Comparison of ENCODE assay signal across 21 mouse cellular contexts in the genomic region with DNA sequence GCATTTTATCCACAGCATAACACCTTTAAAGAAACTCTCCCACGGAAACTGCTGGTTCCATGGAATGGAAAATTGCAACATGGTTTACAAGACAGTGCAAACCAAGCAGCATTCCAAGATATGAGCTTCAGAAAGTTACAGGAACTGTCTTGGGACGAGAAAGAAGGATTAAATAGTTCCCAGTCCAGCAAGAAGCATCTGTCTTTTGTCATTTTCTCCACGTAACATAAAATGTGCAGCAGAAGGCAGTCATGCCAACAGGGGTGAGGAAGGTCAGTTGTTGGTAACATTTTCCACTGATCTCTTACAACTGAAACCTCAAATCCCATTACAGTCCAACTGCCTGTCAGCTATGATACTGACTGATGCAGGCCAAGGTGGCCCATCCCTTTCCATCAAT. TPM values are rescaled to one million over a fixed set of nuclear protein-coding genes. Genes with fewer than 3 reads are reported as not detected.
DNase-seq lines count a peak whose midpoint lies in the region; ATAC-seq lines count a peak whose summit lies in the region.
"Had no signal": no experiment of that assay in that cellular context is flagged by ENCODE, and none has a peak within 500 bp of the region (broad histone marks: within the 10 kb centered on the region; RNA-seq: fewer than 3 reads in every experiment).

No protein-coding gene starts in this region.

- no peaks in the 10 kb centered on the region for H3K36me3 ChIP-seq in heart, embryonic 12.5 days
- H3K36me3 ChIP-seq: embryonic facial prominence, embryonic 15.5 days; liver, embryonic 13.5 days had no signal

- H3K9ac ChIP-seq in heart, embryonic 12.5 days: no peak overlapping the region
- H3K9ac ChIP-seq: embryonic facial prominence, embryonic 15.5 days; liver, embryonic 13.5 days had no signal

- no peak overlapping the region for H3K4me2 ChIP-seq in heart, embryonic 12.5 days
- H3K4me2 ChIP-seq: embryonic facial prominence, embryonic 15.5 days; liver, embryonic 13.5 days had no signal

- 44% methylated on average over 3 of the region's 3 CpGs for WGBS in heart, embryonic 12.5 days

- peak; percentile 90 for DNase-seq in heart, adult 11 months
- DNase-seq in heart, adult 8-10 months (ENCODE audit: low spot score): no peak
- DNase-seq in lung, postnatal 14 days: peak; percentile 42
- DNase-seq in lung, postnatal 4 days: no peak
- peak; percentile 12 for DNase-seq in yolk sac, embryonic 10.5 days (ENCODE audit: low spot score)
- DNase-seq in urinary bladder, adult 2 months (ENCODE audit: low spot score): no peak
- no peak for DNase-seq in embryo, embryonic 9.5 days (ENCODE audit: extremely low spot score)
- DNase-seq: adrenal gland, postnatal 10 days; cerebellum, adult 8-10 months; kidney, adult 11 months; left cerebral cortex, postnatal 4 days; liver, embryonic 13.5 days; right cerebral cortex, postnatal 14 days; thymus, adult 2 months had no signal

- 0 out of 2 replicates have a peak, but pooled peaks have one; percentile 45 for ATAC-seq in heart, embryonic 12.5 days (ENCODE audit: insufficient number of reproducible peaks, low FRiP score)
- ATAC-seq: forebrain, embryonic 16.5 days; hindbrain, embryonic 16.5 days; midbrain, embryonic 16.5 days had no signal

- H3K27ac ChIP-seq in heart, embryonic 12.5 days (ENCODE audit: poor library complexity, severe bottlenecking): peak overlapping the region; percentile 78; the same call in 1 of the 2 replicates
- H3K27ac ChIP-seq: embryonic facial prominence, embryonic 15.5 days; liver, embryonic 13.5 days had no signal

- no peaks in the 10 kb centered on the region for H3K9me3 ChIP-seq in heart, embryonic 12.5 days (replicated peaks)
- H3K9me3 ChIP-seq: embryonic facial prominence, embryonic 15.5 days; liver, embryonic 13.5 days had no signal

- H3K4me3 ChIP-seq in heart, embryonic 12.5 days: no peak overlapping the region
- H3K4me3 ChIP-seq: embryonic facial prominence, embryonic 15.5 days; liver, embryonic 13.5 days had no signal

- H3K27me3 ChIP-seq in heart, embryonic 12.5 days (replicated peaks): no peaks in the 10 kb centered on the region
- H3K27me3 ChIP-seq: embryonic facial prominence, embryonic 15.5 days; liver, embryonic 13.5 days had no signal

- no peaks in the 10 kb centered on the region; the same call in 1 of the 2 replicates for H3K4me1 ChIP-seq in heart, embryonic 12.5 days (replicated peaks)
- H3K4me1 ChIP-seq: embryonic facial prominence, embryonic 15.5 days had no signal

RNA-seq across cellular contexts. Expression of gene Cd200r3, which starts 22.4 kb away (rescaled TPM):
- not detected for total RNA-seq in heart, adult 8-10 months (2022)
- polyA plus RNA-seq in heart, embryonic 12.5 days (2016; fragmentation: Nextera tagmentation; extraction: Ambion mirVana): 0.13 and 0.27 TPM in 2 replicates
- 28.9 and 38.8 TPM in 2 replicates for polyA plus RNA-seq in urinary bladder, adult 2 months (2012; rRNA removed)
- total RNA-seq: gastrocnemius, adult 18-20 months; heart, postnatal 10 days had no signal
- polyA plus RNA-seq: forebrain, embryonic 16.5 days; midbrain, embryonic 16.5 days had no signal

Comparison
In these comparisons a context has a peak if more than half of its experiments do, and no peak if none do; other contexts are left out.
1. DNase-seq: peak in heart, adult 11 months (single experiment), lung, postnatal 14 days (single experiment) and yolk sac, embryonic 10.5 days (single experiment); none in heart, adult 8-10 months (single experiment), lung, postnatal 4 days (0 of 2), urinary bladder, adult 2 months (single experiment) and embryo, embryonic 9.5 days (single experiment).
2. RNA of gene Cd200r3, which starts 22.4 kb away (polyA plus RNA-seq): 28.9 to 38.8 TPM in urinary bladder, adult 2 months; 0.13 to 0.27 TPM in heart, embryonic 12.5 days; every median in the first group is over 10 times any median in the second.